Mouse (Mus musculus) layer of hippocampus, adult 18-20 months (tissue): ENCODE results near the gene Med10. TPM values are rescaled to one million over a fixed set of nuclear protein-coding genes. Genes with fewer than 3 reads are reported as not detected.
A peak's percentile ranks its signal among the peaks of the same experiment; 100 is the strongest.

Experiments
- DNase-seq, 2 experiments: peaks; one replicate each; pipeline ENCODE4 v3.0.0; 2022; ENCODE audit warnings: low spot score in 2 of 2
- total RNA-seq, 2 experiments: library from RNA; stranded (reverse); gene quantifications; 2 replicates each; pipeline ENCODE4 v1.2.3; 2021

Gene Med10
- total RNA-seq, 2 experiments from 2014 or later = 56.4 to 65.3 TPM

DNA sequence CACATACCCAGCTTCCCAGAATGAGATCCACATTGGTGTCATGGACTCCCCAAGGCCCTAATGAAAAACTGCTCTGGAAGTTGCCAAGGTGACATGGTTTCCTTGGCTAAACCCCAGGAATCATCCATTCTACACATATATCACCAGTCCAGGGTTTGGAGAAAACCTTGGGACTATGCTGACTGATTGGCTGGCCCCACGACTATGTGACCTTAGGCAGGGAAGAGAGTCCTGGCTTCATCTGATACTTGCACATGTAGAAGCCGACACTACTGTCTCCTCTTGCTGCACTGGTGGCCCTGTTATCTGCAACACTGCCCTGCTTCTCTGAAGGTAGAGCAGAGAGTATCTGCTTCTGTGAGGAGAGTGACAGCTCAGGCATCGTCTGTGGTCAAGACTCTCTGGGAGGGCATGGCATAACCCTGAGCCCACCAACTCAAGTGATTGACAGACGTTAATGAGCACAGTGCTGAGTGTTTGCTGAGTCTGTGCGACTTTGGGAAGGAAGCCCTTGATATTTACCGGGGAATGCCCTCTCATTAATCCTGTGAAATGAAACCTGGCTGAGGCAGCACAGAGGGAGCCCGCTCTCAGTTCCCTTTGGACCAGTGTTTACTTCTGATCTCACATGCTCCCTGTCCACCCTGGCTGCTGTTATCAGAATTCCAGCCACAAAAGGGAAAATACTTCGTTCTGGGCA, 23.4 kb downstream of the Med10 start:
- no peak for DNase-seq

DNA sequence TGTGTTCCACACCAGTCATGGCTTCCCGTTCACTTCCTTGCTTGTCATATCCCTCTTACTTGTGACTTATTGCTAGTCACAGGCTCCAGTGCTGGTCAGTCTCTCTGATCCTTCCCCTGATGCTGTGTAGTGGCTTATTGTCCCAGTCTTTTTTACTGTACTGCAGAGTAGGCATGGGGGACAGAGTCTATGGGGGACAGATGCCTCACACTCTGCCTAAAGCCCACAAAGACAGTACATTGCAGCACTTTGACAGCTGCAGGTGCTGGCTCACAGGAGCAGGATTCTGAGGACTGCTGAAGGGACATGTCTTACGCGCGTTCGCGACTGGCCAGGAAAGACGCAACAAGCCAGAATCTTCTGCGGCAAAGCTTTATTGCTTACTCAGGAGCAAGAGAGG, 28.4 kb downstream of the Med10 start:
- DNase-seq = no peak

DNA sequence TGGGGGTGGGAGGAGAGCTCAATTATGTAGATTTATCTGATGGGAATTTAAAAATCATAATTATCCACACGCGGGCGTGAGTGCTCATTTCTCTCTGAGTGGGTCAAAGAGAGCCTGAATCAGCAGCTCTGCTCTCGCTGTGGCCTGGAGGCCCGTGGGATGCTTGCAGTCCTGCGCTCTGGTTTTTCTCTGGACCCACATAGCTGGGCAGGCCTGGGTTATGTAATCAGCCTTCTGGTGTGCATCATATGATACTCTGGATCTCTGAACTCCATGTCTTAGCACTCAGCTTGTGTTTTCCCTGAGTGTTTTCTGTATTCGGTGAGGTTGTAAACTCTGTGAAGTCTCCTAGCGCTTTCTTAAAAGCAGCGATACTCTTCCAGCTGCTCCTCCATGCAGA, 30.4 kb downstream of the Med10 start:
- DNase-seq = peak in 1 of 2 experiments; percentile 30

- no peak for DNase-seq
These were observed 31.2 kb downstream of the Med10 start for GRCm38 (mm10) chr13:69833416-69833815.

DNA sequence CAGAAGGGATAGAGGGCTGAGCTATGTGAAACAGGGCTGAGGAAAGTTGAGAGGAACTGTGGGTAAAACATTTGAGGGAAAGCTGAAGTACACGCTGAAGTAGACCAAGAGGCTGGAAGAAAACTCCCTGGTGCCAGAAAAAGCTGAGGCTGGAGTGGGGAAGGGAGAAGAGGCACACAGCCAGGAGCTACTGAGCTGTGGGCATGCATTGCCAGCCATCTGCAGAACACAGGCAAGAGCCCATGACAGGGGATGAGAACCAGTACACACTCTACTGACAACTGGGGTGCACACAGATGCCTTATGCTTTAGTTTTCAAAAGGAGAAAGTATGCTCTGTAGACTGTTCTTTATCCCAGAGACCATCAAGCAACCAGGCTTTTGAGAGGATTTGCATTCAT, 43.4 kb downstream of the Med10 start:
- DNase-seq = peak; percentile 52 to 58

DNA sequence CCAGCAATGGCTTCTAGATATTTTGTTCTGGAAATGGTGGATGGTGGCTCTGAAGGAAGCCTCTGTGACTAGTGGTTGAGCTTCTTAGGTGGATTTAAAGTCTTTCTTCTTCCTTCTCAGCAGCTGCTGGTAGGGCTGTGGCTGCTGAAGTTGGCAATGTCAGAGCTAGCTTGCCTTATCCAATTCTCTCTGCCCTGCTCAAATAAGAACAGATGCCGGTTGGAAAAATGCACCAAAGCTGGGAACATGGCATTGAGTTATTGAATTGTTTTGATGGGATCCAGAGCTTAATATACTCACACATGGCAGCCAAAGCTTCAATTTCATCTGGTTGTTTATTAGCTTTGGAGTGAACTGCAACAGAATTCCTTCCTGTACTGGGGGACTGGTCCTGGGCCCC, 47.4 kb downstream of the Med10 start:
- peak in 1 of 2 experiments; percentile 53 for DNase-seq

GRCm38 (mm10) chr13:69852313-69852712, 50.1 kb downstream of the Med10 start:
- no peak for DNase-seq

DNA sequence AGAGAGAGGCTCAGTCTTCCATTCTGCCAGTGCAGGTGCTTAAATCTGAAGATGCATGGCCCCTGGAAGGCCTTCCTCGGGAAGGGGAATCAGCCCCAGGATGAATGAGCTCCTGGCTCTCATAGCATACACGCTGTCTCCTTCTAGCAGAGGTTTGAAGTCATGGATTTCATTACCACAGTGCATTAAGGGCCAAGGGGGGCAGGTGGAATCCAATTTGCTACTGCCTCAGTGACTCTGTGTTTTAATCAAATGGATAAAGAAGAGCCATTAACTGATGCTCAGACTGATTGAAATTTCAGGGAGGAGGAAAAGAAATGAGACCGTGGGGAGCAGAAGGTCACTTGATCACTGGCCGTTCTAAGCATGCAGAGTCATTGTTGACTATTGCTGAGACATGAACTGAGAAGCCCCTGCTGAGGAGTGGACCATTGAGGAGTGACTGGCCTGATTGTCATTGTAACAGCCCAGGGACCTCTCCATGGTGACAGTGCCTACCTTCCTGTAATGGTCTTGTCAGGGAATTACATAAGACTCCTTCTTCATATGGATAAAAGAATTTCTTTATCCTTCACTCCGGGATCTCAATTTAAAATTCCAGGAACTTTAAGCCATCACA, 51.3 kb downstream of the Med10 start:
- no peak for DNase-seq

DNA sequence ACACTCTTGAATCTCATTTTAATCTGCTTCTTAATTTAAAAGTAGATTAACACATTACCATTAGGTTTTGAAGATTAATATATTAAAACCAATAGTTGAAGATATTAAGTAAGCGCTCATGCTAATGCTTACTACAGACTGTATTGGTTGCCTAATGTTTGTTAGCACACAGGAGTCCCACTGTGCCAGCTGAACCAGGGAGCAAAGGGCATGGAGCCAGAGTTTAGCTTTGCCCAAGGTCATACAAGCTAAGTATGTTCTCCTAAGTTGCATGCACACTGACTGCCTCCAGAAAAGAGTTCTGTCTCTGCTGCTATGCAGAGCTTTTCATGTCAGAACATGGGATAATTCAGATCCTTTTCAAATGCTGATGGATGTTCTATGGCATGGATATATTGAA, 53.7 kb downstream of the Med10 start:
- no peak for DNase-seq

- no peak for DNase-seq
These were observed 60.1 kb downstream of the Med10 start for GRCm38 (mm10) chr13:69862276-69862675.

GRCm38 (mm10) chr13:69864911-69865310, 62.7 kb downstream of the Med10 start:
- DNase-seq = peak in 1 of 2 experiments; percentile 44

Other genes starting within 250 kb of the Med10 start
- gene Srd5a1, start 191.0 kb upstream of the Med10 start, total RNA-seq = 1 to 10 TPM; 7.2 to 8.0 TPM
- 100 to 1,000 TPM; 211 to 213 TPM for gene Ube2ql1, start 62.5 kb upstream of the Med10 start, total RNA-seq